Mouse (Mus musculus) ovary, postnatal 14 days (tissue): ENCODE measurements around the gene Ankar.

Experiments
- DNase-seq: peaks from one replicate; pipeline ENCODE4 v3.0.0; 2022; ENCODE audit warnings: low spot score

The Ankar gene

GRCm38 (mm10) chr1:72710753-72711653, 10.6 kb upstream of the Ankar start, which contains the start of gene Rpl37a:
Gene Rpl37a (plus strand): TSS chr1:72711290.
- DNase-seq, result peak; percentile 89

GRCm38 (mm10) chr1:72707525-72707924, 7.1 kb upstream of the Ankar start:
- DNase-seq, result no peak

GRCm38 (mm10) chr1:72698651-72699050, 1.7 kb downstream of the Ankar start:
- no peak for DNase-seq

- DNase-seq, result no peak
Measured at GRCm38 (mm10) chr1:72696256-72696655, 4.1 kb downstream of the Ankar start.

- DNase-seq, result no peak
Measured at GRCm38 (mm10) chr1:72673070-72673469, 27.3 kb downstream of the Ankar start.

- no peak for DNase-seq
Measured at GRCm38 (mm10) chr1:72640658-72641410, 59.5 kb downstream of the Ankar start.

GRCm38 (mm10) chr1:72635221-72635620, 65.2 kb downstream of the Ankar start:
- no peak for DNase-seq

- DNase-seq, result no peak
Measured at GRCm38 (mm10) chr1:72612172-72612571, 88.2 kb downstream of the Ankar start.

- DNase-seq, result no peak
Measured at GRCm38 (mm10) chr1:72609887-72610877, 90.2 kb downstream of the Ankar start.

- no peak for DNase-seq
Measured at GRCm38 (mm10) chr1:72609129-72609528, 91.2 kb downstream of the Ankar start.

- no peak for DNase-seq
Measured at GRCm38 (mm10) chr1:72606186-72606673, 94.1 kb downstream of the Ankar start.

GRCm38 (mm10) chr1:72602803-72603202, 97.6 kb downstream of the Ankar start:
- DNase-seq, result no peak

GRCm38 (mm10) chr1:72602186-72602585, 98.2 kb downstream of the Ankar start:
- DNase-seq, result no peak

GRCm38 (mm10) chr1:72601233-72601632, 99.1 kb downstream of the Ankar start:
- no peak for DNase-seq

GRCm38 (mm10) chr1:72600778-72601177, 99.6 kb downstream of the Ankar start:
- no peak for DNase-seq

GRCm38 (mm10) chr1:72599146-72600101, 101.0 kb downstream of the Ankar start:
- peak; percentile 60 for DNase-seq

GRCm38 (mm10) chr1:72596231-72596630, 104.1 kb downstream of the Ankar start:
- no peak for DNase-seq

- no peak for DNase-seq
Measured at GRCm38 (mm10) chr1:72595686-72596085, 104.7 kb downstream of the Ankar start.

GRCm38 (mm10) chr1:72593340-72593951, 106.9 kb downstream of the Ankar start:
- DNase-seq, result no peak
